Mouse (Mus musculus) forebrain, embryonic 10.5 days (tissue): Measurements from ENCODE around the gene Snrk. TPM values are rescaled to one million over a fixed set of nuclear protein-coding genes. Genes with fewer than 3 reads are reported as not detected.
"Not testable (repeated sequence)": the region's sequence is repeated elsewhere in the genome, so short reads cannot be mapped to it uniquely, and the experiment has no call there.

Source experiments
- DNase-seq: peaks from one replicate; pipeline ENCODE4 v3.0.0-alpha.2; 2017; ENCODE audit warnings: low spot score; ENCODE audit errors: extremely low spot score
- H3K27ac ChIP-seq: fragments of 300-500 bp; sonication (generic); 2 replicates; pipeline ENCODE4 v1.5.1; 2016; ENCODE audit warnings: mild to moderate bottlenecking
- H3K27me3 ChIP-seq: fragments of 300-500 bp; sonication (generic); 2 replicates; pipeline ENCODE4 v1.6.1; 2016; ENCODE audit warnings: mild to moderate bottlenecking; ENCODE audit not compliant: poor library complexity, severe bottlenecking
- H3K36me3 ChIP-seq: fragments of 300-500 bp; sonication (generic); replicated peaks from 2 replicates; pipeline ENCODE4 v1.6.1; 2016; ENCODE audit warnings: mild to moderate bottlenecking, moderate library complexity
- H3K4me1 ChIP-seq: fragments of 300-500 bp; sonication (generic); 2 replicates; pipeline ENCODE4 v1.6.1; 2016
- H3K4me3 ChIP-seq: fragments of 300-500 bp; sonication (generic); 2 replicates; pipeline ENCODE4 v1.5.1; 2016; ENCODE audit warnings: mild to moderate bottlenecking, moderate library complexity
- H3K9me3 ChIP-seq: fragments of 300-500 bp; sonication (generic); 2 replicates; pipeline ENCODE4 v1.6.1; 2016; ENCODE audit warnings: mild to moderate bottlenecking, moderate library complexity
- WGBS: fragments of 180-500 bp; shearing (Covaris S2); methylation state at CpG from one replicate; pipeline ENCODE4 v1.1.7; 2016; 5-methylcytosine and 5-hydroxymethylcytosine counted together
- polyA plus RNA-seq: library from polyadenylated mRNA; unstranded; fragments of >200 nt; fragmentation: Nextera tagmentation; extraction: Ambion mirVana; gene quantifications from 2 replicates; pipeline ENCODE4 v1.2.1, GENCODE M21; 2016

Snrk gene
- polyA plus RNA-seq, 1 experiment from 2014 or later = 31.8 TPM

GRCm38 (mm10) chr9:122152501-122152900, 35.4 kb downstream of the Snrk start:
- whole genome bisulfite sequencing = 95% methylated on average over 1 of the region's 1 CpGs
- Histone ChIP-seq H3K27me3 (no peaks in the 10 kb centered on the region), H3K36me3 (peaks cover 28% of the 10 kb centered on the region), H3K4me1 (no peaks in the 10 kb centered on the region), H3K4me3 (no peak overlapping the region), H3K27ac (no peak overlapping the region), H3K9me3 (peaks cover 3% of the 10 kb centered on the region; the same call in 1 of the 2 replicates)
- no peak for DNase-seq

- DNase-seq = no peak
- WGBS = 90% methylated on average over 3 of the region's 3 CpGs
- H3K4me1 ChIP-seq = no peaks in the 10 kb centered on the region
These were observed 36.4 kb downstream of the Snrk start for GRCm38 (mm10) chr9:122153436-122153835.

DNA sequence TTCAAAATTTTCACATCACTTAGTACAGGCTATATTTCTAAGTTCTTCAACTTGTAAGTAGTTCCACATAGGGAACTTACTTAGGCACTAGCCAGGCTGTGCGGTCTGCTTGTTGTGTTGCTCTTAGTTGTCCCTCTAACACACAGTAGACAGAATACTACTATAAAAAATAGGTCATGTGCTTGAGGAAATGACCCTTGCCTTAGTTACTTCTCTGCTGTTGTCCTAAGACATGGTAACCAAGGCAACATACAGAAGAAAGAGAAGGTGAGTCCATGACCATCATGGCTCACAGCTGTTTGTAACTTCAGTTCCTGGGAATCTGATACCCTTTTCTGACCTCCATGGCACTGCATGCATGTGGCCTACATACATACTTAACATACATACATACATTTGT, 38.1 kb downstream of the Snrk start:
- Histone ChIP-seq H3K4me1 (no peaks in the 10 kb centered on the region), H3K27ac (no peak overlapping the region), H3K9me3 (peaks cover 3% of the 10 kb centered on the region; the same call in 1 of the 2 replicates), H3K36me3 (peaks cover 45% of the 10 kb centered on the region), H3K27me3 (no peaks in the 10 kb centered on the region), H3K4me3 (no peak overlapping the region)
- 89% methylated on average over 1 of the region's 1 CpGs for WGBS
- DNase-seq = no peak

More at GRCm38 (mm10) chr9:122153436-122153835, 36.4 kb downstream of the Snrk start:
- H3K27me3 ChIP-seq = no peaks in the 10 kb centered on the region
- peaks cover 37% of the 10 kb centered on the region for H3K36me3 ChIP-seq
- H3K4me3 ChIP-seq = no peak overlapping the region
- peaks cover 3% of the 10 kb centered on the region; the same call in 1 of the 2 replicates for H3K9me3 ChIP-seq
- no peak overlapping the region for H3K27ac ChIP-seq

DNA sequence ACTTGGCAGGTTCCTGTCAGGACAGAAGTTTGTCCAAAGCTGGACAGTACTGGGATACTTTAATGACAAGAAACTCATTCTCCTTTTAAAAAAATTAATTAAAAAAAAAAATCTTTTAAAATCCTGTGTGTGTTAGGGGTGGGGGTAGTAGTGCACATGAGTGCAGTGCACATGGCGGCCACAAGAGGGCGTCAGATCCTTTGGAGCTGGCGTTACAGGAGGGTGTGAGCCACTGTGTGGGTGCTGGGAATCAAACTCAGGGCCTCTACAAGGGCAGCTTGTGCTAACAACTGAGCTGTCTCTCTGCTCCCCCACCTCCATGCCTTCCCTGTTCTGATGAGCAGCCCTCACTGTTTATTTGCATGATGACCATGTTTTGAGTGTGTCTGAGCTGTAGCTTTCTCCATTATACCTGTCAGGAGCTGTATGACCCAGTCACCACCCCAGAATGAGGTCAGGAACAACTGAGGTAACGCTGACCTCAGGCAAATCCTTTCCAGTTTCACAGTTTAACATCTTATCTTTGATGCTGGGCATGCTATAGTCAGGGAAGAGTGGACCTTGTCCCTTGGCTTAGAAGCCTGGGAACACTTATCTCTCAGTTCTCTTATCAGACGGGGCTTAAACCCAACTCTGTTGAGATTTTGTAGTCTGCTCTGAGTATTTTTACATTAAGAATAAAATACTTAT, 39.5 kb downstream of the Snrk start:
- Histone ChIP-seq H3K27ac (no peak overlapping the region), H3K36me3 (peaks cover 56% of the 10 kb centered on the region), H3K4me1 (no peaks in the 10 kb centered on the region), H3K4me3 (no peak overlapping the region), H3K27me3 (no peaks in the 10 kb centered on the region), H3K9me3 (peaks cover 3% of the 10 kb centered on the region; the same call in 1 of the 2 replicates)
- WGBS = 82% methylated on average over 5 of the region's 5 CpGs
- DNase-seq = no peak

DNA sequence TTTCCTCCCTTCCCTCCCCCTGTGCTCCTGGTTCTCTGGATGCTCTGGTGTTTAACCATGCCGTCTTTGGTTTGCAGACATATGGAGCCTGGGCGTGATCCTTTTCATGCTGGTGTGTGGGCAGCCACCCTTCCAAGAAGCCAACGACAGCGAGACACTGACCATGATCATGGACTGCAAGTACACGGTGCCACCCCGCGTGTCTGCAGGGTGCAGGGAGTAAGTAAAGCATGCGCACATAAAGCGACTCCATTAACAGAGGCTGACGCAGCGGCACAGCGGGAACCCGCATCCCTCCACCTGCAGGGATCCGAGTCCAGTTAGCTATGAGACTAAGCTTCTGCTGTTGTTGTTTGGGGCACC, 40.0 kb downstream of the Snrk start:
- H3K4me3 ChIP-seq = no peak overlapping the region
- no peak overlapping the region for H3K27ac ChIP-seq
- DNase-seq = no peak
- WGBS = 97% methylated on average over 14 of the region's 14 CpGs
- H3K27me3 ChIP-seq = no peaks in the 10 kb centered on the region
- H3K4me1 ChIP-seq = no peaks in the 10 kb centered on the region
- H3K9me3 ChIP-seq = peaks cover 3% of the 10 kb centered on the region; the same call in 1 of the 2 replicates
- H3K36me3 ChIP-seq = peaks cover 56% of the 10 kb centered on the region

DNA sequence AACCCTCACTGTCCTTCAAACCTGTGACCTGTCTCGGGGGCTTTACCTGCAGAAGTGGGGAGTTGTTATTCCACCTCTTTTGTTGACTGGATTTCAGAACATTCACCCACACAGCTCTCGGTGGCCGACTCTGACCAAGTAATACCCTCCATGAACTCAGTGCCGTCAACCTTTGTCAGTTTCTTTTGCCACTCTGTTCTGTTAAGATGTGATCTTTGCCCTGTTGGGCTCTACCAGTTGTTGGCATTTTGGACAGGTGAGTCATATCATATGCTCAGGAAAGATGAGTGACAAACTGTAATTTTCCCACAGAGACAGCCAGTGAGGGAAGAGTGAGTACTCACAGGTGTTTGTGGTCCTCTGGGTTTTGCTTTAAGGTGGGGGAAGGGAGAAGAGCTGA, 47.5 kb downstream of the Snrk start:
- no peaks in the 10 kb centered on the region for H3K27me3 ChIP-seq
- H3K4me1 ChIP-seq = no peaks in the 10 kb centered on the region
- DNase-seq = no peak
- no peak overlapping the region for H3K4me3 ChIP-seq
- H3K36me3 ChIP-seq = peaks cover 68% of the 10 kb centered on the region
- no peaks in the 10 kb centered on the region for H3K9me3 ChIP-seq
- no peak overlapping the region for H3K27ac ChIP-seq
- 90% methylated on average over 4 of the region's 4 CpGs for WGBS

GRCm38 (mm10) chr9:122167719-122168118, 50.7 kb downstream of the Snrk start:
- not testable (repeated sequence) for H3K4me3 ChIP-seq, DNase-seq, H3K27me3 ChIP-seq, H3K27ac ChIP-seq, H3K9me3 ChIP-seq, H3K4me1 ChIP-seq
- 92% methylated on average over 5 of the region's 5 CpGs for WGBS
- peaks cover 66% of the 10 kb centered on the region for H3K36me3 ChIP-seq

DNA sequence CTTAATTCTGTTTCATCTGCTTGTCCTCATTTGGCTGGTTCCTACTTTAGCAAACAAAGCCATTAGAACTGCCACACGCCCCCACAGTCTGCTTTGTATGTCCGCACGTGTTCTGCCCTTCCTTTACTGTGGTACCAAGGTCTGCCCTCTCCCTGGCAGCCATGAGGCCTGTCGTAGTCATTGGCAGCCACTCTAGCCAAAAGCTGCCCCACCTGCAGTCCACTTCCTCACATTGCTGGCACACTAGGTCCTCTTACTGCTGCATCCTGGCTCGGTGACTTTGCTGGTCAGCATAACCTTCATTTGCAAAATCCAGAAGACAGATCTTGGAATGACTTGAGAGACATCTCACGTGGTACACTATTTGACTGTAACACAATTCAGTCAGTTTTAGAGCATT, 52.8 kb downstream of the Snrk start:
- H3K9me3 ChIP-seq = no peaks in the 10 kb centered on the region
- H3K36me3 ChIP-seq = peaks cover 49% of the 10 kb centered on the region
- H3K27me3 ChIP-seq = no peaks in the 10 kb centered on the region
- H3K27ac ChIP-seq = no peak overlapping the region
- no peak for DNase-seq
- no peak overlapping the region for H3K4me3 ChIP-seq
- H3K4me1 ChIP-seq = no peaks in the 10 kb centered on the region
- WGBS = 91% methylated on average over 6 of the region's 6 CpGs

- DNase-seq = no peak
These were observed 55.6 kb downstream of the Snrk start for GRCm38 (mm10) chr9:122172612-122173186.

DNA sequence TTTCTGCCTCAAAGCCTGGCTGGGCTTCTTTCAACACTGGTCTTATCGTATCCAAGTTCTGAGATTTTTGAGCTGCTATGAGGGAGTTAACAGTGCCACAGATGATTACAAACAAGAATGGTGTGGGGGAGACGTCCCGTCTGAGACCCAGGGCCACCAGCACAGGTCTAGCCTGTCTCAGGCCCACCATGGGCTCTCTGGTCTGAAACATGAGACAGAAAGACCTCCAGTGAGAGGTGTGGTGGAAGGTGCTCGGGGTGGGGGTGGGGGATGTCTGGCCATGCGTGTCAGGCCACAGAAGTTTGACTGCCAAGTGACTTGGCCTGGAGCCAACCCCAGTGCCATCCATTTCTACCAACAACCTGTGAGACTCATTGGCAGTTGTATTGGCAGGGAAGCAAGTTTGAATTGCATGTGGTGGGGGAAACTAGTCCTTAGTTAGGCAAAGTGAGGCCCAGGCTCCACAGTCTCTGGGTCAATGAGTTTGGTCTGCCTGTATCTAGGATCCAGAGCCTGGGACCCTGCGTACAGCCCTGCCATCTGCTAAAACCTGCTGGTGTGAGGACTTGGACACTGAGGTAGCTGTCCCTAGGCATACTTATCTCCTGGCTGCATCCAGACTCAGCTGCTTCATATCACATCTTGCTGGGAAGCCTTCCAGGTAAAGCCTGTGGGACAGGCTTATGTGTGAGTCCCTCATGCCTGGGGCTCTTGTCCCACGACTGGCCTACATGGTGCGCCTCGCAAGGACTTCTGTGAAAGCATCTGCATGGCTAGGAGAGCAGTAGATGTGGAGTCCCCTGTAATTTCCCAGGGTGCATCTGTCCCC, 56.6 kb downstream of the Snrk start:
- Histone ChIP-seq H3K27ac (no peak overlapping the region), H3K4me1 (peaks cover 6% of the 10 kb centered on the region), H3K9me3 (no peaks in the 10 kb centered on the region), H3K36me3 (peaks cover 15% of the 10 kb centered on the region; the same call in 1 of the 2 replicates), H3K4me3 (no peak overlapping the region), H3K27me3 (no peaks in the 10 kb centered on the region)
- 94% methylated on average over 9 of the region's 9 CpGs for WGBS
- DNase-seq = no peak

More at GRCm38 (mm10) chr9:122172612-122173186, 55.6 kb downstream of the Snrk start:
- Histone ChIP-seq H3K4me3 (no peak overlapping the region), H3K27ac (no peak overlapping the region), H3K4me1 (no peaks in the 10 kb centered on the region), H3K27me3 (no peaks in the 10 kb centered on the region), H3K36me3 (peaks cover 21% of the 10 kb centered on the region), H3K9me3 (no peaks in the 10 kb centered on the region)
- WGBS = 89% methylated on average over 11 of the region's 11 CpGs

- H3K9me3 ChIP-seq = no peaks in the 10 kb centered on the region
- peaks cover 9% of the 10 kb centered on the region for H3K4me1 ChIP-seq
- peaks cover 13% of the 10 kb centered on the region; the same call in 1 of the 2 replicates for H3K36me3 ChIP-seq
- DNase-seq = no peak
- H3K27ac ChIP-seq = no peak overlapping the region
- H3K27me3 ChIP-seq = no peaks in the 10 kb centered on the region
- H3K4me3 ChIP-seq = no peak overlapping the region
- WGBS = 89% methylated on average over 6 of the region's 6 CpGs
These were observed 57.7 kb downstream of the Snrk start for GRCm38 (mm10) chr9:122174723-122175122.

- Histone ChIP-seq H3K27ac (no peak overlapping the region), H3K36me3 (peaks cover 3% of the 10 kb centered on the region; the same call in 1 of the 2 replicates), H3K27me3 (no peaks in the 10 kb centered on the region), H3K4me3 (no peak overlapping the region), H3K4me1 (peaks cover 9% of the 10 kb centered on the region), H3K9me3 (no peaks in the 10 kb centered on the region)
- WGBS = 87% methylated on average over 7 of the region's 7 CpGs
- no peak for DNase-seq
These were observed 60.5 kb downstream of the Snrk start for GRCm38 (mm10) chr9:122177256-122178220.
